Mouse (Mus musculus) olfactory bulb, adult 2 months (tissue): ENCODE measurements around the gene Zfp777.

Experiments used
- CTCF ChIP-seq: fragments of 200-500 bp; IDR thresholded peaks from 2 replicates; pipeline ENCODE4 v1.5.1; 2012; ENCODE audit warnings: low read depth, mild to moderate bottlenecking, low read length, moderate library complexity; ENCODE audit not compliant: insufficient read depth
- POLR2A ChIP-seq: fragments of 200-500 bp; IDR thresholded peaks from 2 replicates; pipeline ENCODE4 v1.6.1; 2012; ENCODE audit warnings: mild to moderate bottlenecking, low read depth, low read length, moderate library complexity; ENCODE audit not compliant: insufficient read depth

GRCm38 (mm10) chr6:48067492-48067891, 18.8 kb upstream of the Zfp777 start:
- no peak for TF ChIP-seq POLR2A
- no peak for TF ChIP-seq CTCF
